Mouse (Mus musculus): Measurements from ENCODE around the gene Pygo1.

Gene Pygo1

GRCm38 (mm10) chr9:72925021-72925934 lies at the start of gene Pygo1:
TSS of gene Pygo1 (plus strand) at chr9:72925645.
- DNase-seq = peak; percentile 50

- DNase-seq = no peak
Observed at GRCm38 (mm10) chr9:72875878-72876277, 49.6 kb upstream of the Pygo1 start.

DNA sequence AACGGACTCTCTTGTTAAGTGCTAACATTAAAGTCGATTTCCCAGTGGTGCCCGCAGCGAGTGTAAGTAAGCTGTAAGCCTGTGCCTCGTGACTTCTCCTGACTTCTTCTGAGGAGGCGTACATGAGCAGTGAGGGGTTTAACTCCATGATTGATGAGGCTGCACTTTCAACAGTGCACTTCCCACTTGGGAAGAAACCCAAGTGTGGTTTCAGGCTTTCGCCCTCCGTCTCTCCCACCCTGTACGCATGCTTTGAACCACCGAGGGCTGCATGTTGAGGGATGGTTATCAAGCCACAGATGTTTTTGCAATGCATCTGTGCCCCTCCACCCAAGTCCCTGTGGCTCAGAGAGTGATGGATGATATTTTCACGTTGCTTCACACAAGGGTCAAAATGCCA lies 47.5 kb upstream of the Pygo1 start:
- DNase-seq = no peak

GRCm38 (mm10) chr9:72878656-72879055 lies 46.8 kb upstream of the Pygo1 start:
- no peak for DNase-seq

DNA sequence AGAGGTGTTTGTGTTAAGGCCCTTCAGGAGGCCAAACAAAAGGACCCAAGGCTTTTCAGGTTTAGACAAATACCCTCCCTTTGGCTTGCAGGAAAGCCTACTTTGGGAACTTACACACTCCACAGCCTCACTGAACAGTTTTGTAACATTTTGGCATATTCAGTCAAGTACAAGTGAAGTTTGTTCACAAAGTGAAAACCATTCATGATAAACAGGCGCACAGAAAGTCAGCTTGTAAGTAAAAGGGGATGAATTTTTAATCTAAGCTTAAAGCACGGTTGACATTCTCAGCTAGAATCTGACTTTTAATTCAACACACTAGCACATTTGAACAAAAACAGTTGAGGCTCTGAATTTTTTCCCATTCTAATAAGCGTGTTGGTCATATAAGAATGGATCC lies 45.8 kb upstream of the Pygo1 start:
- no peak for DNase-seq

- DNase-seq = no peak
Observed at GRCm38 (mm10) chr9:72880225-72880960, 45.1 kb upstream of the Pygo1 start.

- DNase-seq = no peak
Observed at GRCm38 (mm10) chr9:72881026-72881768, 44.2 kb upstream of the Pygo1 start.

DNA sequence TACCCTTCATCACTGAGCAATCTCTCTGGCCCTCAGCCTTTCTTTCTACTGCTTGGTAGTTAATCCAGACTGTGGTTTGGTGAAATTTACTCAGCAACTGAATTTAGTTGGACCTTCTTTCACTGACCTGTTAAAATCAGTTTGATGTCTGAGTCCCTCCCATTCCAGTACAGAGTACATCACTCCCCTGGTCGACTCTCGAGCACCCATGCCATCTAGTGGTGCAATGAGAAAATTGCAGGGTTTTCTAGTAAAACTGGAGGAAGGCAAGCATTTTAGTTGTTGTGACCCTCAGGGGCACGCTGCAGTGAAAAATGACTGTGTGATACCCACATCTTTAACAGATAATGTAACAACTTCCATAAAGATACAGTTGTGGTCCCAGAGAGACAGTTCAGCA lies 41.5 kb upstream of the Pygo1 start:
- DNase-seq = no peak

- no peak for DNase-seq
Observed at GRCm38 (mm10) chr9:72889777-72890176, 35.7 kb upstream of the Pygo1 start.

DNA sequence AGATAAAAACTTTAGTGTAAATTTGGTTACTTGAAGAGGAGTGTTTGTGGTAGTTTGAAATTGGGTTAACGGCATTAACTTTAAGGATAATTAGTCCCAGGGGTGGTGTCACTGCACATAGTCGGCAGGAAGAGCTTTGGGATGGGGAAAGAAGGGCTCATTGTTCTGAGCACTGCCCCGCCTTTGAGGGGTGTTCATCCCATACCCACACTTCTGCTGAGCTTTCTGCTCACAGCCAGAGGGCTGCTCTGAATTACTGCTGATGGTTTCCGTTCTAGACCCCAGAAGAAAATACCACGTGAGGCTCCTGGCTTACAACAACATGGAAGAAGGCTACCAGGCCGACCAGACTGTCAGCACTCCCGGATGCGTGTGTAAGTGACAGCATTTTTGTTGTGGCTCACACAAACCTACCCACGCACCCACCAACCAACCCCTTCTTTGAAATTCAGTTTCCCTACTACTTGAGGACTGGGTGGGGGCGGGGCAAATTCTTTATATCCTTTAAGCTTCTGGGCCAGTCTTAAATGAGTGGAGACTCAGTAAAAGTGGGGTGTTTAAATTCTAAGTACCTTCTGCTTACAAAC lies 34.9 kb upstream of the Pygo1 start:
- DNase-seq = no peak

GRCm38 (mm10) chr9:72892761-72893160 lies 32.7 kb upstream of the Pygo1 start:
- DNase-seq = no peak

DNA sequence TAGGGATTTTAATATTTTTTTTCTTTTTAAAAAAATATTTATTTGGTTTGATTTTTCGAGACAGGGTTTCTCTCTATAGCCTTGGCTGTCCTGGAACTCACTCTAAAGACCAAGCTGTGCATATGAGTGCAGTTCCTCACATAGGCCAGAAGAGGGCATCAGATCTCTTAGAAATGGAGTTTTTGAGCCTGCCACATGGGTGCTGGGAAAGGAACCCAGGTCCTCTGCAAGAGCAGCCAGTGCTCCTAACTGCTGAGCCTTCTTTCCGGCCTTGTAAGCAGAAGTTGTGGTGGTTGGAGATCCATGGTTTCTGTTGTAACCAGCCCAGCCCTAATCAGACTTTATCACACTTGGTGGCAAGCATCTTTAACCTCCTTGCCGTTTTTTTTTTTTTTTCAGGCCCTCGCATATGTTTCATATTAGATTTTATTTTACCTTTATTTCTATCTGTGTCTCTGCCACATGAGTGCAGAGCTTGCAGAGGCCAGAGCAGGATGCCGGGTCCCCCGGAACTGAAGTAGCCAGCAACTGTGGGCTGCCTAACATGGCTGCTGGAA lies 30.6 kb upstream of the Pygo1 start:
- DNase-seq = no peak

GRCm38 (mm10) chr9:72902057-72902456 lies 23.4 kb upstream of the Pygo1 start:
- DNase-seq = no peak

GRCm38 (mm10) chr9:72902611-72903010 lies 22.8 kb upstream of the Pygo1 start:
- DNase-seq = no peak

GRCm38 (mm10) chr9:72906693-72907103 lies 18.7 kb upstream of the Pygo1 start:
- no peak for DNase-seq

DNA sequence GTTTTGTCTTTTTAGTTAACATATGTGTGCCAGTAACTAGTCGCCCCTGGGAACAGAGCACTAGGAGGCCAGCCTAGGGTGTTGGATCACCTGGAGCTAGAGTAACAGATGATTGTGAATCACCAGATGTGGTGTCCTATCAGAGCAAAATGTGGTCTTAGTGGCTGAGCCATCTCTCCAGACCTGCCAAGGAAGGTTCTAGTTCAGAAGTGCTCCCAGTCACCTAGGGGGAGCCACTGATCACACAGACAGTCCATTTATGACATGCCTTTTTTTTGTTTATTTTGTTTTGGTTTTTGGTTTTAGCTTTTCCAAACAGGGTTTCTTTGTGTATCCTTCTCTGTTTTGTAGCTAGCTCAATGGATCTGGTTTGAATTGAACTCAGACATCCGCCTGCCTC lies 14.1 kb upstream of the Pygo1 start:
- DNase-seq = no peak

GRCm38 (mm10) chr9:72913551-72913950 lies 11.9 kb upstream of the Pygo1 start:
- DNase-seq = no peak

DNA sequence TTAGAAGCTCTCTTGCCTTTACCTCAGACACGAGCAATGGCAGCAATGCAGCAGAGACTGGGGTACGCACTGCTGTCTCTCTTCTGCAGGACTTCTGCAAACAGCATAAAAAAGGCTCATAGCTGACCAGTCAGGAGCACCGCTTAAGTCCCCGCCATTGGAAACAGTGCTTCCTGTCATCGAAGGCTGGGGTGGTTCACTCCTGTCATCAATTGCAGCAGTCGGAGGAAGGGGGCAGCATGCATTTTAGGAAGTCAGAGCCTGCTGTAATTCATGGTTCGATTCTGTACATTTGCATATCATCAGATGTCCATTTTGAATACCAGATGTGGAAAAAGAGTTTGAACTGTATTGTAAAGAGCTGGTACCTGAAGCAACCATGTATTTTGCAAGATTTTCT lies 9.7 kb upstream of the Pygo1 start:
- no peak for DNase-seq

DNA sequence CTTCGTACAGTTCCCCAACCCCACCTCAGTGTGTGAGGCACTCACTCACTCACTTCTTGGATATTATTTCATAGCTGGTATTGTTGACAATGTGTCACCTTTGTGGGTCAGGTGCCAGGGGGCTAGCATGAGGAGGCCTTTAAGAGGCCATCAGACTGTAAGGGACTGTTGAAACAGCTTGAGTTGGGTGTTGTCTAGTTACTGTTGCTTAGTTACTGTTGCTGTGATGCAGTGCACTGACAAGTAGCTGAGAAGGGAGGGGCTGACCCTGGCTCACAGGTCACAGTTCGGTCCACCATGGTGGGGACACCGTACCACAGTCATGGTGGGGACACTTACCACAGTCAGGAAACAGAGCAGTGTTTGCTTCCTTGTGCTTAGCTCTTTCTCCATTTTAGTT lies 2.4 kb upstream of the Pygo1 start:
- no peak for DNase-seq

GRCm38 (mm10) chr9:72925935-72926258 lies 452 bp downstream of the Pygo1 start:
- DNase-seq = no peak

- peak; percentile 61 for DNase-seq
Observed at GRCm38 (mm10) chr9:72931166-72931790, 5.8 kb downstream of the Pygo1 start.

DNA sequence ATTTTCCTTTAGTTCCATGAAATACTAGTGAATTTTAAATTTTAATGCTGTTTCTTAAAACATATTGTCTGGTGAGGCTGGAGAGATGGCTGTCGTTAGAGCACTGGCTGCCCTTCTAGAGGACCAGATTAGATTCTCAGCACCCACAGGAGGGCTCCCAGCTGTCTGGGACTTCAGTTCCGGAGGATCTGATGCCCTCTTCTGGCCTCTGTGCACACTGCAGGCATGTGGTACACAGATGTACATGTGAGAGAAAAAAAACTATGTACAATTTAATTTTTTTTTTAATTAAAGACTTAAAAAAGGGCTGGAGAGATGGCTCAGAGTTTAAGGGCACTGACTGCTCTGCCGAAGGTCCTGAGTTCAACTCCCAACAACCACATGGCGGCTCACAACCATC lies 9.9 kb downstream of the Pygo1 start:
- DNase-seq = no peak
